Mouse (Mus musculus) liver, embryonic 15.5 days (tissue): ENCODE measurements around the gene Tle6. TPM values are rescaled to one million over a fixed set of nuclear protein-coding genes. Genes with fewer than 3 reads are reported as not detected.
"Not testable (repeated sequence)": the region's sequence is repeated elsewhere in the genome, so short reads cannot be mapped to it uniquely, and the experiment has no call there.

Experiments
- ATAC-seq: fragments of 200-750 bp; cut with Nextera tagmentation; 2 replicates; pipeline ENCODE4 v1.8.0; 2017; ENCODE audit warnings: moderate number of reproducible peaks, mild to moderate bottlenecking, moderate library complexity; ENCODE audit not compliant: insufficient read depth
- H3K27ac ChIP-seq: fragments of 300-500 bp; sonication (generic); replicated peaks from 2 replicates; pipeline ENCODE4 v1.5.1; 2015; ENCODE audit warnings: mild to moderate bottlenecking, inconsistent platforms
- H3K27me3 ChIP-seq: fragments of 300-500 bp; sonication (generic); 2 replicates; pipeline ENCODE4 v1.6.1; 2015; ENCODE audit warnings: mild to moderate bottlenecking, inconsistent platforms
- H3K36me3 ChIP-seq: fragments of 300-500 bp; sonication (generic); replicated peaks from 2 replicates; pipeline ENCODE4 v1.6.1; 2015; ENCODE audit warnings: moderate library complexity, mild to moderate bottlenecking, inconsistent platforms
- H3K4me1 ChIP-seq: fragments of 300-500 bp; sonication (generic); replicated peaks from 2 replicates; pipeline ENCODE4 v1.6.1; 2015; ENCODE audit warnings: inconsistent platforms
- H3K4me2 ChIP-seq: fragments of 300-500 bp; sonication (generic); 2 replicates; pipeline ENCODE4 v1.6.1; 2015; ENCODE audit warnings: moderate library complexity, mild to moderate bottlenecking, inconsistent platforms
- H3K4me3 ChIP-seq: fragments of 300-500 bp; sonication (generic); replicated peaks from 2 replicates; pipeline ENCODE4 v1.5.1; 2015; ENCODE audit warnings: mild to moderate bottlenecking, inconsistent platforms
- H3K9ac ChIP-seq: fragments of 300-500 bp; sonication (generic); 2 replicates; pipeline ENCODE4 v1.6.1; 2015; ENCODE audit warnings: moderate library complexity, mild to moderate bottlenecking, inconsistent platforms
- H3K9me3 ChIP-seq: fragments of 300-500 bp; sonication (generic); replicated peaks from 2 replicates; pipeline ENCODE4 v1.6.1; 2016; ENCODE audit warnings: inconsistent platforms
- WGBS: fragments of 180-500 bp; shearing (Covaris S2); methylation state at CpG from one replicate; pipeline ENCODE4 v1.1.7; 2015; ENCODE audit warnings: mixed read lengths; ENCODE audit not compliant: insufficient replicate concordance; 5-methylcytosine and 5-hydroxymethylcytosine counted together
- polyA plus RNA-seq: library from polyadenylated mRNA; unstranded; fragments of >200 nt; fragmentation: Nextera tagmentation; extraction: Ambion mirVana; gene quantifications from 2 replicates; pipeline ENCODE4 v1.2.1, GENCODE M21; 2015

Tle6 gene
- polyA plus RNA-seq, 1 experiment from 2014 or later = 3.5 TPM

DNA sequence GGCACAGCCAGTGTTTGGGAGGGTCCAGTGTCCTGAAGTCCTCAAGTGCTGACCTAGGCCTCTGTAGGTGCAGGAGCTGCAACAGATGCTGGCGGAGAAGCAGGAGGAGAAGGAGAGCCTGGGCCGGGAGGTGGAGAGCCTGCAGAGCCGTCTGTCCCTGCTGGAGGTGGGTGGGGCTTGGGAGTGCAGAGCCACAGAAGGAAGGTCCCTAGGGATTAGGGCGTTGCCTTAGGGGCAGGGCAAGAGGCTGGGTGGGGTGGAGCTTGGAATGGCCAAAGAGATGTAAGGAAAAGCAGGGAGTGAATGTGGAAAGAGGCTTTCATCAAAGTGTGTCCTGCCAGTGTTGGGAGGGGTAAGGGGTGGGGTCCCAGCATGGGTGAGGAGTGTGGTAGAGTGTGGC lies 40.0 kb upstream of the Tle6 start:
- Histone ChIP-seq H3K27me3 (peaks cover 14% of the 10 kb centered on the region), H3K4me1 (peaks cover 35% of the 10 kb centered on the region)
- not testable (repeated sequence) for H3K36me3 ChIP-seq, H3K4me3 ChIP-seq, ATAC-seq, H3K9me3 ChIP-seq, H3K27ac ChIP-seq, H3K9ac ChIP-seq, H3K4me2 ChIP-seq
- 62% methylated on average over 4 of the region's 4 CpGs for WGBS

DNA sequence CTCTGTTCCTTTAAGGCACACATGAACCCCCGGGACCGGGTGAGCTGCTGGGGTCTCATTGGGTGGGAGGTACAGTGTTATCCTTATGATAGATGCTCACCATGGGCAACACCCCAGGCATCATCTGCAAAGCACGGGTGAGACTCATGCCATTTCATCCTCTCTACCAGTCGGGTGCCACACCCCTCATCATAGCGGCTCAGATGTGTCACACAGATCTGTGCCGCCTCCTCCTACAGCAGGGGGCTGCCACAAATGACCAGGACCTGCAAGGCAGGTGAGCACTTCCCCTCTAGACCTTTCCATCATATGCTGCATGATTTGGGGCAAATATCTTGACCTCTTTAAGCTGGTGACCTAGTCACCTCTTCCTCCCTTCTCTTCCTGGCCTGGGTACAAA lies 37.2 kb upstream of the Tle6 start:
- Histone ChIP-seq H3K27me3 (peaks cover 21% of the 10 kb centered on the region), H3K36me3 (no peaks in the 10 kb centered on the region), H3K4me1 (peaks cover 32% of the 10 kb centered on the region), H3K4me3 (no peak overlapping the region), H3K9ac (no peak overlapping the region), H3K9me3 (no peaks in the 10 kb centered on the region), H3K4me2 (no peak overlapping the region), H3K27ac (no peak overlapping the region)
- ATAC-seq = no peak
- 55% methylated on average over 6 of the region's 6 CpGs for WGBS

DNA sequence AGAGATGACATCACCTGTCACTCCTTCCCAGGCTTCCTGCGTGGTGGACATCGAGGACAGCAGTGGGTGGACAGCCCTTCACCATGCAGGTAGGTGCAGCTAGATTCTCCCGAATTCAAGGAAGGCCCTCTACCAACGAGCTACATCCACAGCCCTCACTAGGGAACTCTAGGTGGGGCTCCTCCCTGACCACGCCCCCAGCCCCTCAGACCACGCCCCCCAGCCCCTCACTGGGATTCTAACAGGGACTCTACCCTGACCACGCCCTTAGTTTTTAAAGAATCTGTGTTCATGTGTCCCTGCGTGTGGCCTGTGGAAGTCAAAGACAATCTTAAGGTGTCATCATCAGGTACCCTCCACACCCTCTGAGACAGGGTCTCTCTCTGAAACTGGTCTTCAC lies 35.5 kb upstream of the Tle6 start:
- no peak for ATAC-seq
- H3K9me3 ChIP-seq = no peaks in the 10 kb centered on the region
- H3K9ac ChIP-seq = no peak overlapping the region
- no peak overlapping the region for H3K27ac ChIP-seq
- peaks cover 21% of the 10 kb centered on the region for H3K27me3 ChIP-seq
- no peak overlapping the region for H3K4me2 ChIP-seq
- no peaks in the 10 kb centered on the region for H3K36me3 ChIP-seq
- peaks cover 24% of the 10 kb centered on the region for H3K4me1 ChIP-seq
- WGBS = 10% methylated on average over 8 of the region's 8 CpGs
- no peak overlapping the region for H3K4me3 ChIP-seq

- peak overlapping the region; percentile 53 for H3K4me3 ChIP-seq
- no peaks in the 10 kb centered on the region for H3K9me3 ChIP-seq
- H3K27ac ChIP-seq = peak overlapping the region; percentile 39
- whole genome bisulfite sequencing = 4% methylated on average over 37 of the region's 37 CpGs
- ATAC-seq = peak; percentile 93
- no peaks in the 10 kb centered on the region for H3K36me3 ChIP-seq
- H3K4me1 ChIP-seq = peaks cover 24% of the 10 kb centered on the region
- H3K9ac ChIP-seq = peak overlapping the region; percentile 46
- H3K27me3 ChIP-seq = peaks cover 20% of the 10 kb centered on the region
- H3K4me2 ChIP-seq = peak overlapping the region; percentile 86
Observed at GRCm38 (mm10) chr10:81633253-81634099, 32.6 kb upstream of the Tle6 start.

DNA sequence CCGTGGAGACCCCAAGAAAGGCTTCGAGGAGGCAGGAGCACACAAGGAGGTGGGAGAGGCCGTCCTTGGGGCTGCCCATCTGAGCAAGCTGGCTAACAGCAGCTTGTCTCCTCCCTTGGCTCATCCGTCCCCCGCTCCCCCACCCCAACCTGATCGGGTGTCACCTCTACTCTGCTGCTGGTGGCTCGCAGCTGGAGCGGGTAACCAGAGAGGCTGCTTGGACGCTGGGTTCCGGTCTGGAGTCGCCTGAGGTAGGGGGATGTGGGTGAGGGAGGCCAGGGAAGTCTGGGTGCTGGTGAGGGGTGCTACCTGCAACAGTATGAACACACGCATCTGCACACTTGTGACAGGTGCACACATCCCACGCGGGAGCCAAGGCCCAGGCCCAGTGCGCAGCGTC lies 27.5 kb upstream of the Tle6 start, which contains the start of gene Ankrd24:
TSS of gene Ankrd24 (plus strand) at position 151 of the 400 bp plus-strand sequence.
- WGBS = 82% methylated on average over 16 of the region's 16 CpGs
- Histone ChIP-seq H3K36me3 (peaks cover 4% of the 10 kb centered on the region; the same call in 1 of the 2 replicates), H3K27me3 (no peaks in the 10 kb centered on the region), H3K4me2 (peak within 1 kb of the TSS; percentile 93), H3K4me1 (peaks cover 39% of the 10 kb centered on the region), H3K27ac (peak within 1 kb of the TSS; percentile 92), H3K9me3 (no peaks in the 10 kb centered on the region), H3K4me3 (peak within 1 kb of the TSS; percentile 73), H3K9ac (peak within 1 kb of the TSS; percentile 72)
- no peak for ATAC-seq

GRCm38 (mm10) chr10:81627836-81628220 lies 27.0 kb upstream of the Tle6 start:
- Histone ChIP-seq H3K27me3 (no peaks in the 10 kb centered on the region), H3K9ac (peak overlapping the region; percentile 72), H3K4me2 (peak overlapping the region; percentile 93), H3K36me3 (peaks cover 4% of the 10 kb centered on the region; the same call in 1 of the 2 replicates), H3K9me3 (no peaks in the 10 kb centered on the region), H3K27ac (peak overlapping the region; percentile 92), H3K4me3 (peak overlapping the region; percentile 73), H3K4me1 (peaks cover 37% of the 10 kb centered on the region)
- 45% methylated on average over 7 of the region's 7 CpGs for WGBS
- peak; percentile 26 for ATAC-seq

DNA sequence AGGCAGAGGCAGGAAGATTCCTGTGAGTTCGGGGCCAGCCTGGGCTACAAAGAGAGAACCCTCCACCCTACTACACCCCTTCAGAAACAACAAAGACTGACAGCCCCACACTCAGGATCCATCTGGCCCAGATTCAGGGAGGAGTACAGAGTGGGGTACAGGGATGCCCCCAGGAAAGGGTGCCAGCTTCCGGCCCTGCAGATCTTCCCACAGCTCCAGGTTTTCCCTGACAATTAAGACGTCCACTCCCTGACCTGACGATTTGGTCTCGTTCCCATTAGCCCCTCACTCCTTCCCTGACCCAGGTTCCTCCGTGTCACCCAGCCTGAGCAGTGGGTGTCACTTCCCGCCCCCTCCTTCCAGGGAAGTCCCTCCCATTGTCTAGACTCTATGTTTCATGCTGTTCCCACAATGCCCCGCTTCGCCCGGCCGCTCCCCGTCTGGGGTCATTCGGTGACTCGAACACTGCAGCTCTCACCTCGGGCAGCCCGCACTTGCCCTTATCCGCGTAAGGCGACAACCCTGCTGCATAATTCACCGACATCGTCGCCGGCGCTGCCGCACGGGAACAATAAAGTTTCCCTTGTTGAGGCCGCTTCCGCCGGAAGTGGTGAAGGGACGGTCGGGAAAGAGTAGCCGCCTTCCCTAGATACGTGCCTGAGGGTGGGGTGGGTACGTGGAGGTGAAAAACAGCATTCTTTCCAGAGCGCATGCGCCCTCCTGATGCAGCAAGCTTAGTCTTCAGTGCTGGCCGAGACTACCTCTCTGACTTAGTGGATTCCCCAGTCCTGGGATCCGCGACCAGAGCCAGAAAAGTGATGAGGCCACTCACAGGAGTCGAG lies 26.3 kb upstream of the Tle6 start, which contains the start of gene Sirt6:
TSS of gene Sirt6 (minus strand) at position 804 of the 842 bp plus-strand sequence.
- no peaks in the 10 kb centered on the region for H3K27me3 ChIP-seq

DNA sequence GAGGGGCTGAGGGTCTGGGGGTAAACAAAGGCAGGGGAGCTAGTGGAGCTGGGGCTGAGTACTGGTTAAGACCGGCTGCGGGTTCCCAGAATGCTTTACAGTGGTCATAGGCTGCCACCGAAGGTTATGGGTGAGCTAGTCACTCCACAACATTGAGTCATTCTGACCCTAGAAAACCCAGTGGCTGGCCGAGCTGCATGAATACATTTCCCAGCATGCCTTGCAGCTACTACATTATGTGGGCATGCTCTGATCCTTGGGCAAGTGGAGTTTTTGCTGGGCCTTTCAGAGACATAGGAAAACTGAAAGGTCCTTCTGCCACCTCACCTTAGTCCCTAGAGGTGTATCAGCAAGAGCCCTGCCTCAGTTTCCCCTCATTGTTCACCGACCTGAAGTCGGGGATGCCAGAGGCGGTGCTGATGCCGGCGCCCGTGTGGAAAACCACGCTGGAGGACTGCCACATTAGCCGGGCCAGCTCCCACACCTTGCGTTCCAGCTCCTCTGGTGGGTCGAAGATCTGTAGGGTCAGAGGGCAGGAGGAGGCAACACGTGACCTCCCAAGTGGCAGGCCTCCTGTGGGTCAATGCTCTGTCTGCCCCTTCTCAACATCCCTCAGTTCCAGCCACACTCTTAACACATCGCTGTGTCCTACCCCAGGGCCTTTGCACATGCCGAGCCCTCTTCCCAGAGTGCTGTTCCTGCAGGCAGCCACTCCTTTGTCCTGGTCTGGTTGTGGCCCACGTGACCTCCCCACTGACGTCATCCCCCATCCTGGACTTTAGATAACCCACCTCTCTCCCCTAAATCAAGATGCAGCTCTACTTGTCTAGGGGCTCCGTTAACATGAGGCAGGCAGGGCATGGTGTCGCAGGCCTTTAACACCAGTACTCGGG lies 25.5 kb upstream of the Tle6 start:
- Histone ChIP-seq H3K9me3 (no peaks in the 10 kb centered on the region), H3K4me1 (peaks cover 35% of the 10 kb centered on the region), H3K4me2 (peak overlapping the region; percentile 93), H3K27me3 (no peaks in the 10 kb centered on the region), H3K36me3 (peaks cover 4% of the 10 kb centered on the region; the same call in 1 of the 2 replicates), H3K27ac (peak overlapping the region; percentile 92), H3K4me3 (peak overlapping the region; percentile 73), H3K9ac (peak overlapping the region; percentile 72)
- no peak for ATAC-seq
- 78% methylated on average over 22 of the region's 22 CpGs for WGBS

More for the DNA sequence above, 26.3 kb upstream of the Tle6 start, which contains the start of gene Sirt6:
- Histone ChIP-seq H3K4me3 (peak within 1 kb of the TSS; percentile 73), H3K36me3 (peaks cover 4% of the 10 kb centered on the region; the same call in 1 of the 2 replicates), H3K4me1 (peaks cover 35% of the 10 kb centered on the region), H3K9me3 (no peaks in the 10 kb centered on the region), H3K9ac (peak within 1 kb of the TSS; percentile 72), H3K4me2 (peak within 1 kb of the TSS; percentile 93), H3K27ac (peak within 1 kb of the TSS; percentile 92)
- 4% methylated on average over 40 of the region's 40 CpGs for WGBS
- peak; percentile 89 for ATAC-seq

DNA sequence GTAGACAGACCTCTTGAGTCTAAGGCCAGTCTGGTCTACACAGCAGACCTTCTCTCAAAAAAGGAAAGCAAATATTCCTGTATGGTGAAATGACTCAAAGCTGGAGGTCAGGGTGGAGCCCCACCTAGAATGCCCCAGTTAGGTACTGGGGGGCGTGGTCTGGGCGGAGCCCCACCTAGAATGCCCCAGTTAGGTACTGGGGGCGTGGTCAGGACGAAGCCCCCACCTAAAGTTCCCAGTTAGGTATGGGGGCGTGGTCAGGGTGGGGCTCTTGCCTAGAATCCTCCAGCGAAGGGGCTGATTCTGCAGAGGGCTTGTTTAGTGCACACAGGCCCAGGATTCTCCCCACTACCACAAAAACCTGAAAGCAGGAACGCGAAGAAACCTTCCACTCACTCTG lies 22.6 kb upstream of the Tle6 start:
- H3K4me3 ChIP-seq = no peak overlapping the region
- ATAC-seq = no peak
- H3K9me3 ChIP-seq = no peaks in the 10 kb centered on the region
- H3K4me2 ChIP-seq = no peak overlapping the region
- no peaks in the 10 kb centered on the region for H3K27me3 ChIP-seq
- WGBS = 47% methylated on average over 8 of the region's 8 CpGs
- H3K36me3 ChIP-seq = peaks cover 4% of the 10 kb centered on the region; the same call in 1 of the 2 replicates
- no peak overlapping the region for H3K27ac ChIP-seq
- no peak overlapping the region for H3K9ac ChIP-seq
- H3K4me1 ChIP-seq = peaks cover 34% of the 10 kb centered on the region

DNA sequence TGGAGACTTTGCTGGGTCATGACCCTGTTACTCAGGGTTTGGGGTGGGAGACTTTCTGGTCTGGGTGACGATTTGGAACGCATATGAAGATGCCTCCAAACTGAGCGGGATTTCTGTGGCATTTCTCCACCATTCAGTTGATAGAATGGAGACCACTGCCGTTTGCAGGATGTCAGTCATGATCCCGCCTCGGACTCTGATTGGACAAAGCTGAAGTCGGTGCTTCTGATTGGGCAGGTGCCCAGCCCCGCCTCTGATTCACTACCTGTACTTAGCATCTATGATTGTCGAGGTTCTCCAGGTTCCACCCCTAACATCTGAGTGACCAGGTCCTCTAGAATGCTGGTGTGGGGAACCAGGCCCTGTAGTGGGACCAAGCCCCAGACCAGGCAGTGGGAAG lies 19.9 kb upstream of the Tle6 start:
- no peak overlapping the region for H3K4me2 ChIP-seq
- peaks cover 4% of the 10 kb centered on the region; the same call in 1 of the 2 replicates for H3K36me3 ChIP-seq
- WGBS = 47% methylated on average over 9 of the region's 9 CpGs
- no peaks in the 10 kb centered on the region for H3K27me3 ChIP-seq
- no peaks in the 10 kb centered on the region for H3K9me3 ChIP-seq
- H3K4me1 ChIP-seq = peaks cover 12% of the 10 kb centered on the region
- ATAC-seq = no peak
- no peak overlapping the region for H3K4me3 ChIP-seq
- no peak overlapping the region for H3K27ac ChIP-seq
- no peak overlapping the region for H3K9ac ChIP-seq
